Mouse (Mus musculus) erythroblast, embryonic 14.5 days (primary cell): ENCODE measurements around the gene Npat.

ENCODE experiments used
- GATA1 ChIP-seq: IDR thresholded peaks from 2 replicates; pipeline ENCODE4 v1.6.1; 2012; ENCODE audit warnings: low read length, inconsistent platforms, mixed read lengths
- TAL1 ChIP-seq: IDR thresholded peaks from 3 replicates; pipeline ENCODE4 v1.6.1; 2012; ENCODE audit warnings: low read length, inconsistent platforms, mixed read lengths

DNA sequence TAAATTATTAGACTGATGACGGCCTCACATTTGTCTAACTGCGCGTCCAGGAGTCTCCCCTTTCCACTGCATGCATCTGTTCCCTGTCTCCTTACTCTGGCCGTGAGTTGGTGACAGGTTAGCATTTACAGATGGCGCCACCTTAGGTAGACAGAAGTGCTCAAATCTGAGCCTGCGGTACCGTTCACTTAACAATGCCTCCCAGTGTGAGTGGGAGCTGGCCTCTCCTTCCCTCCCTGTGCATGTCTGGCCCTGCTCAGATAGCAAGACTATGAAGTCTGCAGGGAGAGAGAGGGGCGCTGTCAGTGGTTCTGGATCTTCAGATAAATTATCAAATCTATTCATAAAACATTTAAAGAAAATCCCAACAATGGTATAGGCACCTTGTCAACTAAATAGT lies 78.4 kb downstream of the Npat start:
- TF ChIP-seq GATA1, result no peak
- no peak for TF ChIP-seq TAL1
